Mouse (Mus musculus) c-Kit-positive CD71-positive TER-119-negative erythroid progenitor cells, embryonic 14.5 days (primary cell): ENCODE measurements around the gene Ppp1r16b.

Source experiments
- DNase-seq: peaks from one replicate; pipeline ENCODE4 v3.0.0-alpha.2; 2013; ENCODE audit warnings: low read depth

Gene Ppp1r16b

GRCm38 (mm10) chr2:158690116-158690515 is 24.9 kb downstream of the Ppp1r16b start:
- DNase-seq: no peak

GRCm38 (mm10) chr2:158692191-158692590 is 27.0 kb downstream of the Ppp1r16b start:
- no peak for DNase-seq

- no peak for DNase-seq
Measured at GRCm38 (mm10) chr2:158695811-158696210, 30.6 kb downstream of the Ppp1r16b start.

GRCm38 (mm10) chr2:158696451-158696850 is 31.3 kb downstream of the Ppp1r16b start:
- DNase-seq: no peak

- DNase-seq: no peak
Measured at GRCm38 (mm10) chr2:158699908-158700307, 34.7 kb downstream of the Ppp1r16b start.

- no peak for DNase-seq
Measured at GRCm38 (mm10) chr2:158700535-158701256, 35.5 kb downstream of the Ppp1r16b start.

- DNase-seq: no peak
Measured at GRCm38 (mm10) chr2:158701505-158701904, 36.3 kb downstream of the Ppp1r16b start.

GRCm38 (mm10) chr2:158702176-158702575 is 37.0 kb downstream of the Ppp1r16b start:
- no peak for DNase-seq

- DNase-seq: no peak
Measured at GRCm38 (mm10) chr2:158704720-158705119, 39.5 kb downstream of the Ppp1r16b start.

GRCm38 (mm10) chr2:158705529-158705928 is 40.3 kb downstream of the Ppp1r16b start:
- no peak for DNase-seq

GRCm38 (mm10) chr2:158706704-158707408 is 41.7 kb downstream of the Ppp1r16b start:
- DNase-seq: no peak

- no peak for DNase-seq
Measured at GRCm38 (mm10) chr2:158708121-158708520, 42.9 kb downstream of the Ppp1r16b start.

GRCm38 (mm10) chr2:158711929-158712751 is 46.9 kb downstream of the Ppp1r16b start:
- DNase-seq: no peak

GRCm38 (mm10) chr2:158714826-158715225 is 49.6 kb downstream of the Ppp1r16b start:
- no peak for DNase-seq

GRCm38 (mm10) chr2:158716066-158716465 is 50.9 kb downstream of the Ppp1r16b start:
- no peak for DNase-seq

GRCm38 (mm10) chr2:158717551-158718418 is 52.6 kb downstream of the Ppp1r16b start:
- DNase-seq: no peak

- DNase-seq: no peak
Measured at GRCm38 (mm10) chr2:158718816-158719549, 53.8 kb downstream of the Ppp1r16b start.

- no peak for DNase-seq
Measured at GRCm38 (mm10) chr2:158720715-158721370, 55.6 kb downstream of the Ppp1r16b start.

GRCm38 (mm10) chr2:158721481-158721880 is 56.3 kb downstream of the Ppp1r16b start:
- DNase-seq: no peak

GRCm38 (mm10) chr2:158722135-158722534 is 56.9 kb downstream of the Ppp1r16b start:
- DNase-seq: no peak
